Mouse (Mus musculus): ENCODE data around the gene Mttp.

GRCm38 (mm10) chr3:138043316-138043715 lies 101.5 kb downstream of the Mttp start:
- TF ChIP-seq POLR2A (IDR thresholded peaks at IDR 0.05; ENCODE audit: control insufficient read depth, extremely low read depth, insufficient read depth, low read length, poor library complexity), result no peak
- TF ChIP-seq CTCF (IDR thresholded peaks at IDR 0.05; ENCODE audit: borderline replicate concordance, control insufficient read depth, extremely low read depth, insufficient read depth, low read length, poor library complexity), result no peak
